Mouse (Mus musculus) embryonic facial prominence, embryonic 10.5 days (tissue): Measurements from ENCODE around the gene Nckipsd. TPM values are rescaled to one million over a fixed set of nuclear protein-coding genes. Genes with fewer than 3 reads are reported as not detected.

Experiments
- DNase-seq: peaks from one replicate; pipeline ENCODE4 v3.0.0-alpha.2; 2017; ENCODE audit warnings: low spot score
- H3K27ac ChIP-seq: fragments of 300-500 bp; sonication (generic); replicated peaks from 2 replicates; pipeline ENCODE4 v1.5.1; 2016; ENCODE audit warnings: mild to moderate bottlenecking
- H3K27me3 ChIP-seq: fragments of 300-500 bp; sonication (generic); replicated peaks from 2 replicates; pipeline ENCODE4 v1.6.1; 2016; ENCODE audit warnings: low read depth, mild to moderate bottlenecking; ENCODE audit not compliant: poor library complexity, severe bottlenecking
- H3K36me3 ChIP-seq: fragments of 300-500 bp; sonication (generic); replicated peaks from 2 replicates; pipeline ENCODE4 v1.6.1; 2016; ENCODE audit warnings: mild to moderate bottlenecking, moderate library complexity
- H3K4me1 ChIP-seq: fragments of 300-500 bp; sonication (generic); 2 replicates; pipeline ENCODE4 v1.6.1; 2016
- H3K4me3 ChIP-seq: fragments of 300-500 bp; sonication (generic); 2 replicates; pipeline ENCODE4 v1.5.1; 2016; ENCODE audit warnings: mild to moderate bottlenecking, moderate library complexity
- H3K9me3 ChIP-seq: fragments of 300-500 bp; sonication (generic); 2 replicates; pipeline ENCODE4 v1.6.1; 2016; ENCODE audit warnings: mild to moderate bottlenecking
- WGBS: fragments of 180-500 bp; shearing (Covaris S2); methylation state at CpG from one replicate; pipeline ENCODE4 v1.1.7; 2016; 5-methylcytosine and 5-hydroxymethylcytosine counted together
- polyA plus RNA-seq: library from polyadenylated mRNA; unstranded; fragments of >200 nt; fragmentation: Nextera tagmentation; extraction: Ambion mirVana; gene quantifications from 2 replicates; pipeline ENCODE4 v1.2.1, GENCODE M21; 2016

The Nckipsd gene
- polyA plus RNA-seq, 1 experiment from 2014 or later = 14.8 TPM

GRCm38 (mm10) chr9:108786494-108786893 is 21.7 kb upstream of the Nckipsd start:
- H3K4me3 ChIP-seq = peak overlapping the region; percentile 72; the same call in 1 of the 2 replicates

GRCm38 (mm10) chr9:108787080-108787479 is 21.1 kb upstream of the Nckipsd start:
- Histone ChIP-seq H3K9me3 (no peaks in the 10 kb centered on the region), H3K36me3 (peaks cover 34% of the 10 kb centered on the region), H3K27ac (no peak overlapping the region), H3K27me3 (no peaks in the 10 kb centered on the region), H3K4me1 (peaks cover 69% of the 10 kb centered on the region), H3K4me3 (peak overlapping the region; percentile 8; the same call in 1 of the 2 replicates)
- WGBS = 96% methylated on average over 2 of the region's 2 CpGs
- DNase-seq = no peak

More at GRCm38 (mm10) chr9:108786494-108786893, 21.7 kb upstream of the Nckipsd start:
- Histone ChIP-seq H3K36me3 (peaks cover 34% of the 10 kb centered on the region), H3K4me1 (peaks cover 68% of the 10 kb centered on the region), H3K27ac (no peak overlapping the region), H3K27me3 (no peaks in the 10 kb centered on the region), H3K9me3 (no peaks in the 10 kb centered on the region)
- DNase-seq = no peak
- WGBS = 93% methylated on average over 1 of the region's 1 CpGs

- no peak for DNase-seq
- whole genome bisulfite sequencing = 72% methylated on average over 3 of the region's 3 CpGs
- H3K27me3 ChIP-seq = no peaks in the 10 kb centered on the region
- H3K4me3 ChIP-seq = no peak overlapping the region
- H3K27ac ChIP-seq = no peak overlapping the region
- peaks cover 66% of the 10 kb centered on the region for H3K4me1 ChIP-seq
- H3K36me3 ChIP-seq = peaks cover 40% of the 10 kb centered on the region
- H3K9me3 ChIP-seq = no peaks in the 10 kb centered on the region
Observed at GRCm38 (mm10) chr9:108788713-108789112, 19.5 kb upstream of the Nckipsd start.

GRCm38 (mm10) chr9:108792307-108792706 is 15.9 kb upstream of the Nckipsd start:
- no peak overlapping the region for H3K27ac ChIP-seq
- no peak for DNase-seq
- WGBS = 95% methylated on average over 1 of the region's 1 CpGs
- H3K9me3 ChIP-seq = no peaks in the 10 kb centered on the region
- H3K4me1 ChIP-seq = peaks cover 66% of the 10 kb centered on the region
- peaks cover 48% of the 10 kb centered on the region for H3K36me3 ChIP-seq
- H3K27me3 ChIP-seq = no peaks in the 10 kb centered on the region
- H3K4me3 ChIP-seq = no peak overlapping the region

GRCm38 (mm10) chr9:108792730-108793129 is 15.4 kb upstream of the Nckipsd start:
- H3K36me3 ChIP-seq = peaks cover 49% of the 10 kb centered on the region
- no peak overlapping the region for H3K27ac ChIP-seq
- H3K9me3 ChIP-seq = no peaks in the 10 kb centered on the region
- WGBS = 60% methylated on average over 3 of the region's 3 CpGs
- DNase-seq = no peak
- H3K4me1 ChIP-seq = peaks cover 63% of the 10 kb centered on the region
- no peak overlapping the region for H3K4me3 ChIP-seq
- H3K27me3 ChIP-seq = no peaks in the 10 kb centered on the region

GRCm38 (mm10) chr9:108795281-108795680 is 12.9 kb upstream of the Nckipsd start:
- 71% methylated on average over 2 of the region's 2 CpGs for WGBS
- peaks cover 59% of the 10 kb centered on the region for H3K36me3 ChIP-seq
- H3K4me1 ChIP-seq = peaks cover 42% of the 10 kb centered on the region
- H3K4me3 ChIP-seq = no peak overlapping the region
- H3K9me3 ChIP-seq = no peaks in the 10 kb centered on the region
- no peak for DNase-seq
- H3K27ac ChIP-seq = no peak overlapping the region
- no peaks in the 10 kb centered on the region for H3K27me3 ChIP-seq

- 50% methylated on average over 11 of the region's 11 CpGs for WGBS
- H3K27ac ChIP-seq = no peak overlapping the region
- H3K4me1 ChIP-seq = peaks cover 42% of the 10 kb centered on the region
- no peak overlapping the region for H3K4me3 ChIP-seq
- no peak for DNase-seq
- peaks cover 62% of the 10 kb centered on the region for H3K36me3 ChIP-seq
- H3K27me3 ChIP-seq = no peaks in the 10 kb centered on the region
- H3K9me3 ChIP-seq = no peaks in the 10 kb centered on the region
Observed at GRCm38 (mm10) chr9:108795762-108796161, 12.4 kb upstream of the Nckipsd start.

GRCm38 (mm10) chr9:108796351-108796981 is 11.7 kb upstream of the Nckipsd start:
- H3K27ac ChIP-seq = no peak overlapping the region
- no peak overlapping the region for H3K4me3 ChIP-seq
- DNase-seq = no peak
- H3K9me3 ChIP-seq = no peaks in the 10 kb centered on the region
- WGBS = 86% methylated on average over 4 of the region's 4 CpGs
- H3K36me3 ChIP-seq = peaks cover 69% of the 10 kb centered on the region
- peaks cover 42% of the 10 kb centered on the region for H3K4me1 ChIP-seq
- H3K27me3 ChIP-seq = no peaks in the 10 kb centered on the region

- Histone ChIP-seq H3K4me1 (peaks cover 35% of the 10 kb centered on the region), H3K27ac (no peak overlapping the region), H3K36me3 (peaks cover 79% of the 10 kb centered on the region), H3K9me3 (no peaks in the 10 kb centered on the region), H3K27me3 (no peaks in the 10 kb centered on the region), H3K4me3 (no peak overlapping the region)
- no peak for DNase-seq
- WGBS = 91% methylated on average over 7 of the region's 7 CpGs
Observed at GRCm38 (mm10) chr9:108797477-108797876, 10.7 kb upstream of the Nckipsd start.

GRCm38 (mm10) chr9:108798508-108799075 is 9.6 kb upstream of the Nckipsd start:
- no peaks in the 10 kb centered on the region for H3K9me3 ChIP-seq
- WGBS = 88% methylated on average over 5 of the region's 5 CpGs
- peaks cover 85% of the 10 kb centered on the region for H3K36me3 ChIP-seq
- peaks cover 25% of the 10 kb centered on the region for H3K4me1 ChIP-seq
- no peak overlapping the region for H3K4me3 ChIP-seq
- H3K27me3 ChIP-seq = no peaks in the 10 kb centered on the region
- DNase-seq = no peak
- no peak overlapping the region for H3K27ac ChIP-seq

- H3K36me3 ChIP-seq = peaks cover 88% of the 10 kb centered on the region
- no peaks in the 10 kb centered on the region for H3K9me3 ChIP-seq
- H3K27me3 ChIP-seq = no peaks in the 10 kb centered on the region
- WGBS = 87% methylated on average over 3 of the region's 3 CpGs
- no peak overlapping the region for H3K4me3 ChIP-seq
- H3K27ac ChIP-seq = no peak overlapping the region
- H3K4me1 ChIP-seq = peaks cover 18% of the 10 kb centered on the region
- no peak for DNase-seq
Observed at GRCm38 (mm10) chr9:108799564-108799963, 8.6 kb upstream of the Nckipsd start.

- WGBS = 91% methylated on average over 8 of the region's 8 CpGs
- H3K4me3 ChIP-seq = no peak overlapping the region
- H3K27ac ChIP-seq = no peak overlapping the region
- H3K27me3 ChIP-seq = no peaks in the 10 kb centered on the region
- peaks cover 23% of the 10 kb centered on the region for H3K4me1 ChIP-seq
- H3K9me3 ChIP-seq = no peaks in the 10 kb centered on the region
- H3K36me3 ChIP-seq = peaks cover 68% of the 10 kb centered on the region
- DNase-seq = no peak
Observed at GRCm38 (mm10) chr9:108805768-108806167, 2.4 kb upstream of the Nckipsd start.

- no peaks in the 10 kb centered on the region for H3K27me3 ChIP-seq
- DNase-seq = no peak
- no peak overlapping the region for H3K4me3 ChIP-seq
- no peak overlapping the region for H3K27ac ChIP-seq
- peaks cover 67% of the 10 kb centered on the region for H3K36me3 ChIP-seq
- H3K4me1 ChIP-seq = peaks cover 23% of the 10 kb centered on the region
- H3K9me3 ChIP-seq = no peaks in the 10 kb centered on the region
Observed at GRCm38 (mm10) chr9:108806379-108806778, 1.8 kb upstream of the Nckipsd start.
